Mouse (Mus musculus) splenic B cell, adult 2 months (primary cell): ENCODE data around the gene Olfr1303.

Source experiments
- DNase-seq: peaks from one replicate; pipeline ENCODE4 v3.0.0-alpha.2; 2011; ENCODE audit warnings: low read depth, low spot score
- H3K27me3 ChIP-seq: 2 replicates; pipeline ENCODE4 v1.6.1; 2012; ENCODE audit warnings: mild to moderate bottlenecking, low read length, moderate library complexity, mixed read lengths; ENCODE audit not compliant: control insufficient read depth, poor library complexity, insufficient read depth, severe bottlenecking
- H3K36me3 ChIP-seq: 2 replicates; pipeline ENCODE4 v1.6.1; 2012; ENCODE audit warnings: mild to moderate bottlenecking, low read length, moderate library complexity, mixed read lengths; ENCODE audit not compliant: control insufficient read depth, poor library complexity, insufficient read depth, severe bottlenecking

Gene Olfr1303

GRCm38 (mm10) chr2:111820240-111820639, at the start of gene Olfr1303:
Gene Olfr1303, minus strand, starts transcription at chr2:111820340.
- no peak for DNase-seq
- H3K36me3 ChIP-seq = no peaks in the 10 kb centered on the region
- no peaks in the 10 kb centered on the region for H3K27me3 ChIP-seq

- Histone ChIP-seq H3K36me3 (no peaks in the 10 kb centered on the region), H3K27me3 (no peaks in the 10 kb centered on the region)
- DNase-seq = no peak
Observed at GRCm38 (mm10) chr2:111812936-111813335, 7.2 kb downstream of the Olfr1303 start.

GRCm38 (mm10) chr2:111777129-111777528, 43.0 kb downstream of the Olfr1303 start, which contains the start of gene Olfr1302:
Gene Olfr1302, plus strand, starts transcription at chr2:111777429.
- no peak for DNase-seq
- Histone ChIP-seq H3K27me3 (no peaks in the 10 kb centered on the region), H3K36me3 (no peaks in the 10 kb centered on the region)
